Mouse (Mus musculus): ENCODE measurements around the gene Gm20388.

GRCm38 (mm10) chr8:122816965-122817364, 2906.3 kb downstream of the Gm20388 start:
- no peak for TF ChIP-seq CTCF (conservative IDR thresholded peaks at IDR 0.05; ENCODE audit: insufficient read depth, insufficient read length, low read depth, low read length)
- no peak for TF ChIP-seq POLR2A (IDR thresholded peaks at IDR 0.05; ENCODE audit: low read depth, low read length)

All from kidney, adult 2 months (tissue).